Mouse (Mus musculus) cerebellum, adult 2 months (tissue): ENCODE data around the gene Gnas. TPM values are rescaled to one million over a fixed set of nuclear protein-coding genes. Genes with fewer than 3 reads are reported as not detected.
"Not testable (repeated sequence)": the region's sequence is repeated elsewhere in the genome, so short reads cannot be mapped to it uniquely, and the experiment has no call there.

ENCODE experiments used
- DNase-seq, 2 experiments: peaks; one replicate each; pipeline ENCODE4 v3.0.0; 2021
- H3K27ac ChIP-seq: fragments of 200-500 bp; 2 replicates; pipeline ENCODE4 v1.5.1; 2012; ENCODE audit warnings: low read length, control low read depth, inconsistent platforms; ENCODE audit not compliant: insufficient read depth
- H3K27me3 ChIP-seq: fragments of 200-500 bp; 2 replicates; pipeline ENCODE4 v1.6.1; 2012; ENCODE audit warnings: inconsistent platforms, mild to moderate bottlenecking, low read length, moderate library complexity; ENCODE audit not compliant: control insufficient read depth, insufficient read depth
- H3K4me1 ChIP-seq: fragments of 200-500 bp; 2 replicates; pipeline ENCODE4 v1.6.1; 2011; ENCODE audit warnings: low read length; ENCODE audit not compliant: control insufficient read depth, insufficient read depth
- H3K4me3 ChIP-seq: fragments of 200-500 bp; replicated peaks from 2 replicates; pipeline ENCODE3; 2011; ENCODE audit warnings: mild to moderate bottlenecking, low read depth, low read length, control low read depth; ENCODE audit not compliant: insufficient read depth
- CTCF ChIP-seq: fragments of 200-500 bp; IDR thresholded peaks from 2 replicates; pipeline ENCODE4 v1.5.1; 2011; ENCODE audit warnings: low read depth, mild to moderate bottlenecking, control low read depth, low read length, moderate library complexity, borderline replicate concordance; ENCODE audit not compliant: insufficient read depth
- POLR2A ChIP-seq: fragments of 200-500 bp; IDR thresholded peaks from 2 replicates; pipeline ENCODE4 v1.6.1; 2011; ENCODE audit warnings: low read length, control low read depth, borderline replicate concordance; ENCODE audit not compliant: insufficient read depth
- WGBS: fragments of 180-500 bp; shearing (Covaris S2); methylation state at CpG from one replicate; pipeline ENCODE4 v1.1.7; 2018; 5-methylcytosine and 5-hydroxymethylcytosine counted together
- polyA plus RNA-seq: library from polyadenylated mRNA; depleted of rRNA; stranded (reverse); fragments of >200 nt; gene quantifications from 2 replicates; pipeline ENCODE4 v1.2.3, GENCODE M21; 2012; rRNA removed

Gnas gene
- polyA plus RNA-seq, 1 experiment = 2,923 TPM

DNA sequence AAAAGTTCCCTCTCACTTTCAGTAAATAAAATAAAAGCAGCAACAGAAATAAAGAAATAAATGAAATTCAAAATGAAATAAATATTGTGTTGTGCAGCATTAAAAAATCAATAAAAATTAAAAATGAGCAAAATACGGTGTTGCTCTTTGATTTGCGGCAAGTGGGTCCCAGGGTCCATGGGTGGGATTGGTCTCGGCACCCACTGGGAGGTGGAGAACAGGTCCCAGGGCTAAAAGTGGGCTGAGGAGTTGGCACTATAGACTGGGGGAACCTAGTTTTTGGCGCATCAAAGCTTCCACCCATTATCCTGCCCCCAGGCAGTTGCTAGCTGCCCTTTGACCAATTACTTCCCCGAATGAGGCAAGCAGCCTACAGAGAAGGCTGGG lies 62.5 kb downstream of the Gnas start, which contains the start of gene Gm20721:
Gene Gm20721 (minus strand): TSS at position 101 of the 387 bp plus-strand sequence.
- Histone ChIP-seq H3K27me3 (no peaks in the 10 kb centered on the region), H3K4me1 (peaks cover 17% of the 10 kb centered on the region), H3K27ac (no peak within 1 kb of the TSS), H3K4me3 (no peak within 1 kb of the TSS)
- WGBS = 97% methylated on average over 5 of the region's 5 CpGs
- TF ChIP-seq CTCF (no peak), POLR2A (no peak)
- no peak for DNase-seq

GRCm38 (mm10) chr2:174346999-174347668 lies 63.0 kb downstream of the Gnas start:
- 96% methylated on average over 2 of the region's 2 CpGs for WGBS
- not testable (repeated sequence) for DNase-seq

DNA sequence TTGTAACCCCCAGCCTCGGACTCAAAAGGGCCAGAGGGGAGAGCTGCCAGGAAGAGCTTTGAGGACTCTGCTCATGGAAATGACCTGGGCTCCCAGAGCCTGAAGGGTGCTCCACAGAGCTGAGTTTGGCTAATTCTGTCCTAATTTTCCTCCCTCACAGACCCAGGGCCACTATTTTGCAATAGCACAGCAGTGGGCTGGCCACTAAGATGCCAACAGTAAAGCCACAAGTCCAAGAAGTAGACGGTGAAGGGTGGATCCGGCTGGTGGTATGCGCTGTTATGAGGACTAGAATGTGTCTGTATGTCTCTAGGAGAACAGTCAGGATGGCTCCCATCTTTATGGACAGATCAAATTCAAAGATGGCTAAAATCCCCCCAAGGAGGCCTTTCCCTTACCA lies 74.4 kb downstream of the Gnas start:
- Histone ChIP-seq H3K4me1 (no peaks in the 10 kb centered on the region), H3K27me3 (no peaks in the 10 kb centered on the region; the same call in 1 of the 2 replicates), H3K27ac (no peak overlapping the region), H3K4me3 (no peak overlapping the region)
- DNase-seq = no peak
- 88% methylated on average over 4 of the region's 4 CpGs for WGBS
- no peak for TF ChIP-seq CTCF
- no peak for TF ChIP-seq POLR2A

More at GRCm38 (mm10) chr2:174346999-174347668, 63.0 kb downstream of the Gnas start:
- not testable (repeated sequence) for H3K27me3 ChIP-seq, H3K4me3 ChIP-seq, H3K27ac ChIP-seq
- peaks cover 14% of the 10 kb centered on the region for H3K4me1 ChIP-seq

DNA sequence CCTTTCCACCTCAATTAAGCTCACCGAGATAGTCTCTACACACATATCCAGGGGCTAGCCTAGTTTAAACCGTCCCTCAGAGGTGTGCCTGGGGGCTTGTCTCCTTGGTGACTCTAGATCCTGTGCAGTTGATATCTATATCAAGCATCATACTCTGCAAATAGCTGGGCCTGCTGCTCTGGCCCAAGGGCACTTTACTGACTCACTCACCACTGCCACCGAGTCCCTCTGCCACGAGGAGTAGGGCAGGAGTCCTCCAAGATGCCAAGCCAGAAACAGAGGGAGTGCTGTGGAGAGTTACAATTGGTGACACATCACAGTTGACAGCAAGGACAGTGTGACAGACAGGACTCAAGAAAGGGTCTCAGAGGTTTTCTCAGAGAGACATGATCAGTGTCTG lies 75.5 kb downstream of the Gnas start:
- Histone ChIP-seq H3K4me3 (no peak overlapping the region), H3K4me1 (no peaks in the 10 kb centered on the region), H3K27ac (no peak overlapping the region), H3K27me3 (no peaks in the 10 kb centered on the region; the same call in 1 of the 2 replicates)
- TF ChIP-seq POLR2A (no peak), CTCF (no peak)
- no peak for DNase-seq
- 62% methylated on average over 4 of the region's 4 CpGs for WGBS

GRCm38 (mm10) chr2:174366571-174366970 lies 82.5 kb downstream of the Gnas start:
- Histone ChIP-seq H3K4me1 (no peaks in the 10 kb centered on the region), H3K4me3 (no peak overlapping the region), H3K27me3 (no peaks in the 10 kb centered on the region; the same call in 1 of the 2 replicates), H3K27ac (no peak overlapping the region)
- DNase-seq = no peak
- 87% methylated on average over 10 of the region's 10 CpGs for WGBS
- no peak for TF ChIP-seq CTCF
- no peak for TF ChIP-seq POLR2A

DNA sequence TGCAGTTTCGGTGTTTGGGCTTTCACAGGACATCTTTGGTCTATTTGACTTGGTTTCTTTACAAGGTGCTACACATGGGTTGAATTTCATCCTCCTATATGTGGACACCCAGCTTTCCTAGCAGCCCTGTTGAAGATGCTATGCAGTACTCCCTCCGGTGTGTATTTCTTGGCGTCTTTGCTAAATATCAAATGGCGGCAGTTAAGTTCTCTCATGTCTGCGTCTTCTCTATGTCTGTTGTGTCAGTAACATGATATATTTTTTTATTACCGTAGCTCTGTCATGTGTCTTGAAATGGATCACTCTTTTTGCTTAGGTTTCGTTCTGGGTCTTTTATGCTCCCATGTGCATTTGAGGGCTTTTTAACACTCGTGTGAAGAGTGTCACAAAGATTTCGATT lies 96.9 kb downstream of the Gnas start:
- TF ChIP-seq CTCF = no peak
- no peak for TF ChIP-seq POLR2A
- DNase-seq = no peak
- 90% methylated on average over 9 of the region's 9 CpGs for WGBS
- Histone ChIP-seq H3K4me1 (no peaks in the 10 kb centered on the region), H3K27me3 (no peaks in the 10 kb centered on the region), H3K27ac (no peak overlapping the region), H3K4me3 (no peak overlapping the region)

GRCm38 (mm10) chr2:174391936-174392335 lies 107.8 kb downstream of the Gnas start:
- no peak for TF ChIP-seq CTCF
- TF ChIP-seq POLR2A = no peak
- H3K27me3 ChIP-seq = no peaks in the 10 kb centered on the region
- H3K4me3 ChIP-seq = no peak overlapping the region
- 88% methylated on average over 3 of the region's 3 CpGs for WGBS
- DNase-seq = no peak
- H3K4me1 ChIP-seq = no peaks in the 10 kb centered on the region
- H3K27ac ChIP-seq = no peak overlapping the region

- WGBS = 49% methylated on average over 9 of the region's 9 CpGs
- Histone ChIP-seq H3K4me3 (no peak overlapping the region), H3K4me1 (no peaks in the 10 kb centered on the region), H3K27me3 (no peaks in the 10 kb centered on the region), H3K27ac (no peak overlapping the region)
- TF ChIP-seq CTCF (no peak), POLR2A (no peak)
- DNase-seq = no peak
Observed at GRCm38 (mm10) chr2:174392554-174392953, 108.4 kb downstream of the Gnas start.

DNA sequence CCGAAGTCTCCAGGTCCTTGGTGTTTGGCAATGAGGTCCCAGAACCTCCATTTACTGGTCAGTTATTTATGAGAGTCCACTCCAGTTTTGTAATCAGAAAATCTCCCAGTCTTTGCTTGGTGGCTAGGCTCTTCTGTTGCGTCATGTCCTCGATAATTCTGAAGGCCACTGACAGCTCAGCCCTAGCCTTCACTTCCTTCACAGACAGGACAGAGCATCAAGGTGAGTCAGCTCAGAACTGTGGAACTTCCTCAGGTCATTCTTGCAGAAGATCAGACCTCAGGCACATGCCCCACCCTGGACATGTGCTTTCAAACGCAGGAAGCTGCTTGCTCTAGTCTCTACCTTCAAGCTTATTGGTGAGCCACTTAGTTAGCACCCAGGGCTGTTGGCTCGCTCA lies 109.3 kb downstream of the Gnas start:
- H3K27me3 ChIP-seq = no peaks in the 10 kb centered on the region
- no peak for TF ChIP-seq CTCF
- 90% methylated on average over 5 of the region's 5 CpGs for whole genome bisulfite sequencing
- H3K4me3 ChIP-seq = no peak overlapping the region
- DNase-seq = no peak
- no peak overlapping the region for H3K27ac ChIP-seq
- H3K4me1 ChIP-seq = no peaks in the 10 kb centered on the region

Other genes with a start within 250 kb of the Gnas start
- 81.7 and 83.0 TPM in 2 replicates for gene Stx16, start 208.0 kb upstream of the Gnas start, polyA plus RNA-seq
- gene Npepl1, start 174.0 kb upstream of the Gnas start, polyA plus RNA-seq = 44.3 and 48.2 TPM in 2 replicates
- 0.06 and 0.07 TPM in 2 replicates for gene Gm20721, start 62.4 kb downstream of the Gnas start, polyA plus RNA-seq
- 74.0 and 77.4 TPM in 2 replicates for gene Nelfcd, start 131.5 kb downstream of the Gnas start, polyA plus RNA-seq
- 64.2 and 70.7 TPM in 2 replicates for gene Ctsz, start 154.7 kb downstream of the Gnas start, polyA plus RNA-seq
- 0.07 and 0.14 TPM in 2 replicates for gene Tubb1, start 166.4 kb downstream of the Gnas start, polyA plus RNA-seq
- gene Atp5e, start 179.8 kb downstream of the Gnas start, polyA plus RNA-seq = 679 and 697 TPM in 2 replicates
- 86.2 and 87.5 TPM in 2 replicates for gene Prelid3b, start 188.8 kb downstream of the Gnas start, polyA plus RNA-seq